Mouse (Mus musculus) adrenal gland, adult 2 months (tissue): ENCODE measurements around the gene Zfp13. TPM values are rescaled to one million over a fixed set of nuclear protein-coding genes. Genes with fewer than 3 reads are reported as not detected.
A peak's percentile ranks its signal among the peaks of the same experiment; 100 is the strongest.
"Not testable (repeated sequence)": the region's sequence is repeated elsewhere in the genome, so short reads cannot be mapped to it uniquely, and the experiment has no call there.

Experiments
- DNase-seq: peaks from one replicate; pipeline ENCODE4 v3.0.0; 2021
- long read RNA-seq: library from polyadenylated mRNA; stranded (forward); transcript quantifications from one replicate; pipeline ENCODE4 v2.0.0, GENCODE M21; 2021
- polyA plus RNA-seq: library from polyadenylated mRNA; depleted of rRNA; stranded (reverse); fragments of >200 nt; gene quantifications from 2 replicates; pipeline ENCODE4 v1.2.3, GENCODE M21; 2012; rRNA removed
- total RNA-seq, 2 experiments: library from RNA; stranded (reverse); gene quantifications; 2 replicates each; pipeline ENCODE4 v1.2.3; 2021

Zfp13 gene
- total RNA-seq (10 to 100 TPM in 1 of 2 experiments, 1 to 10 TPM in 1; 6.6 to 12.4 TPM), polyA plus RNA-seq (25.1 and 25.4 TPM in 2 replicates)
- long read RNA-seq, transcript Zfp13-202 (6 exons, 2,104 nt): major isoform, 7 of 8 reads
- long read RNA-seq, partial matches to known transcripts: 0 of 8 reads
- long read RNA-seq, other reads (novel, unspliced or antisense): 1 of 8 reads

GRCm38 (mm10) chr17:23598582-23599552, at the start of gene Zfp13:
Zfp13 (minus strand) TSS chr17:23599487.
- DNase-seq: peak; percentile 92

- no peak for DNase-seq
These were observed 46.6 kb upstream of the Zfp13 start for GRCm38 (mm10) chr17:23645894-23646293.

- peak; percentile 14 for DNase-seq
These were observed 45.6 kb upstream of the Zfp13 start, which contains the start of gene Mmp25 for GRCm38 (mm10) chr17:23644613-23645495. Mmp25 (minus strand) TSS chr17:23645277.

- no peak for DNase-seq
These were observed 32.0 kb upstream of the Zfp13 start for GRCm38 (mm10) chr17:23631241-23631640.

GRCm38 (mm10) chr17:23630195-23631020, 31.1 kb upstream of the Zfp13 start:
- peak; percentile 84 for DNase-seq

GRCm38 (mm10) chr17:23627813-23628212, 28.5 kb upstream of the Zfp13 start:
- DNase-seq: no peak

GRCm38 (mm10) chr17:23620351-23620750, 21.1 kb upstream of the Zfp13 start:
- no peak for DNase-seq

GRCm38 (mm10) chr17:23617087-23617486, 17.8 kb upstream of the Zfp13 start:
- DNase-seq: no peak

GRCm38 (mm10) chr17:23610361-23610800, 11.1 kb upstream of the Zfp13 start:
- DNase-seq: peak; percentile 35

GRCm38 (mm10) chr17:23609612-23610011, 10.3 kb upstream of the Zfp13 start:
- DNase-seq: no peak

GRCm38 (mm10) chr17:23605220-23605619, 5.9 kb upstream of the Zfp13 start:
- no peak for DNase-seq

GRCm38 (mm10) chr17:23604394-23604793, 5.1 kb upstream of the Zfp13 start:
- DNase-seq: no peak

- DNase-seq: peak; percentile 30
These were observed 4.3 kb upstream of the Zfp13 start for GRCm38 (mm10) chr17:23603542-23603941.

GRCm38 (mm10) chr17:23603077-23603476, 3.8 kb upstream of the Zfp13 start:
- no peak for DNase-seq

- DNase-seq: no peak
These were observed 2.7 kb upstream of the Zfp13 start for GRCm38 (mm10) chr17:23601836-23602585.

GRCm38 (mm10) chr17:23600641-23601622, 1.6 kb upstream of the Zfp13 start, which contains the start of gene Zscan10:
Zscan10 (plus strand) TSS chr17:23600856.
- DNase-seq: no peak

GRCm38 (mm10) chr17:23599605-23600063, 347 bp upstream of the Zfp13 start:
- DNase-seq: no peak

- DNase-seq: not testable (repeated sequence)
These were observed 4.1 kb downstream of the Zfp13 start for GRCm38 (mm10) chr17:23595139-23595538.

- DNase-seq: no peak
These were observed 6.4 kb downstream of the Zfp13 start for GRCm38 (mm10) chr17:23592926-23593300.
